Mouse (Mus musculus) kidney, postnatal 10 days (tissue): ENCODE results near the gene Kcnn1.
A peak's percentile ranks its signal among the peaks of the same experiment; 100 is the strongest.

Experiments used
- DNase-seq: peaks from one replicate; pipeline ENCODE4 v3.0.0; 2021; ENCODE audit warnings: mixed read lengths

Gene Kcnn1

GRCm38 (mm10) chr8:70892896-70893655 lies 30.0 kb upstream of the Kcnn1 start:
- DNase-seq: no peak

DNA sequence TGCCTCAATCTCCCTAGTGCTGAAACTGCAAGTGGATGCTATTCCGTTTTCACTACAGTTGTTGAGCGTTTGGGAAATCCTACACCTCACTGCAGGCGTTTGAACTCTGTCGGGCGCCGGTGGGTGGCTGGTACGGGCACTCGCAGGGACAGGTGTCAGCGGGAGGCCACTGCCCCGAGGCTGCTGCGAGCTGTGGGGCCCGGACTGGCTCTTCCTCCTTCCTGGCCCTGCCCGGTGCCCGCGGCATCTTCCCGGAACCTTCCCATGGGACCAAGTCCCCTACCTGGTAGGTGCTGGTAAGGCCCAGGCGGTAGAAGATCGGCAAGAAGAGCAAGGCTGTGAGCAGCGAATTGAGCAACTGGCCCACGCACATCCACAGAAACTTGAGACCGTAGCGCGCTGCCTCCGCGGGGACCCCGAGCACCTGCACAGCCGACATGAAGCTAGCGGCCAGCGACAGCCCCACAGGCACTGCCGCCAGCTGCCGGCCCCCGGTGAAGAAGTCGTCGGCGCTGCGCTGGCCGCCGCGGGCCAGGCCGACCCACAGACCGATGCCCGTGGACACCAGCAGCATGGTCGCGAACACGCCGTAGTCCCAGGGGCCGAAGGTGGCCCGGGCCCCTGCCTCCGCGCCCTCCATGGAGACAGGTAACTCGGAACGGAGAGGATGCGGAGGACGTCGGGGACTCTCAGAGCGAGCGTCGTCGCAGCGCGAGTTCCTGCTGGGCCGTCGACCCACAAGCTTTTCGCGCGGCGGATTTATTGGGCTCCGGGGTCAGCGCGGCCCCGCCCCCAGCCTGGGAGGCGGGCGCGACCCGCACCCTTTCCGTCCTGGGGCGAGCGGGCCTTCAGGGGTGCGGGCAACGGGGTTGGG lies 29.2 kb upstream of the Kcnn1 start, which contains the start of gene Slc5a5:
Slc5a5 (minus strand) TSS at position 736 of the 874 bp plus-strand sequence.
- no peak for DNase-seq

GRCm38 (mm10) chr8:70891356-70891755 lies 28.3 kb upstream of the Kcnn1 start:
- DNase-seq: peak; percentile 71

DNA sequence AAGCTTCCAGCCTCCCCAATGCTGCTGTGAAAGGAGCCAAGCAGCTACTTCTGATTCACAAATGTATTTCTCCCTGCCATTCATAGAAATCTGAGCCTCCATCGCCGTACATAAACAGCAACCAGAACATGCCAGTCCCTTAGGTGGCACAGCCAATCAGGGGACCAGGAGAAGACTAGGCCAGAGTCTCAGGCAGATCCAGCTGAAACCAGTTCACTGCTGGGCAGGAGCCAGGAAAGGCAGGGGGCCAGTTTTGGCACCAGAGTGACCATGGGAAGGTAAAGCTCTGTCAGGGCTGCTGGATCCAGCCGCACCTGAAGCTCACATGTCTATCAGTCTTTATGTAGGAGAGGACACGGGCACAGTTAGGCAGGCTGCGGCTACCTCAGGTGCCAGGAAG lies 27.6 kb upstream of the Kcnn1 start:
- no peak for DNase-seq

DNA sequence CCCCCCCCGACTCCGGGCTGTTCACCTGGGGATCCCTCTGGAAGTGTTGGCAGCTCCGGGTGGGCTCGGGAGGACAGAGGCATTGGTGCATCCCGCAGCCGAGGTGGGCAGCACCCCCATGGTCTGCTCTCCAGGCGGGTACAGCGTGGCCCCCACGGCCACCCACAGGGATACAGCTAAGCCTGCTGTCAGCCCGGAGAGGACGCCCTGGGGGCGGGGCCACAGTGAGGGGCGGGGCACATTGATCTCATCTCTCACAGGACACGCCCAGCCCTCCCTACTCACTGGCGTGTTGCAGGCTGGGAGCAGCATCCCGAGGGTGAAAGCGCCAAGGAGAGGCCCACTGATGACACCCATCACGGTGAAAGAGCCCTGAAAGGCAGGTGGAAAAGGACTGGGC lies 24.6 kb upstream of the Kcnn1 start:
- no peak for DNase-seq

GRCm38 (mm10) chr8:70885612-70886011 lies 22.6 kb upstream of the Kcnn1 start:
- peak; percentile 81 for DNase-seq

DNA sequence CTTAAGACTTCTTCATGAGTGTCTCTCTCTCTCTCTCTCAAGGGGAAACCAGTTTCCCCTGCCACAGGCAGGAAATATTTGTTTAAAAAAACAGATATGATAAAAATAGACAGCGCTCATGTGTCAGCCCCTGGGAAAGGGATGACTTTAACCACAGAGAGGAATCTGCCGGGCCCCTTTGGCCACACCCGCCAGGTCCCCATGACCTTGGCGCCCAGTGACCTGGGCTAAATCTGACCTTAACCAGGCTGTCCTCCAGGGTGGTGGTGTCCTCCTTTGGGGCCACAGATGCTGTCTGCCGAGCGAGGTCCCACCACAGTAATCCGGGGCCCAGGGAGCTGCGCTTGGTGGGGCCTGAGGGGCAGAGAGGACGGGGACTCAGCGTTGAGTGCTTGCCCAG lies 21.6 kb upstream of the Kcnn1 start:
- no peak for DNase-seq

GRCm38 (mm10) chr8:70884186-70884585 lies 21.1 kb upstream of the Kcnn1 start:
- DNase-seq: no peak

DNA sequence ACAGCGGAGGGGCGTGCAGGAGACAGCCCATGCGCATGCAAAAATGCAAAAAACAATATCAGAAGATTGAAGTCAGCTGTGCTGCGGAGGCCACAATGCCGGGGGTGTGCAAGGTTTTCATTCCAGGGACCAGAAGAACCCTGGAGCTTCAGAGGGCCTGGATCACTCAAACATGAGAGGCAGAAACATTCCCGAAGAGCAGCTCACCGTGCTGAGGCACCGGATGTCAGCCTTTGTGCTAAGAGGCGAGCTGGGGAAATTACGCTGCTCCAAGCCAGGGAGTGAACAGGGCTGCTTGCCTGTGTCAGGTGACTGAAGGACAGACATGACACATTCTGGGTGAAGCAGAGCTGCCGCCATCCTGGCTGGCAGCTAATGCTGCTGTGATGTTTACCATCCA lies 17.5 kb upstream of the Kcnn1 start:
- DNase-seq: no peak

- DNase-seq: peak; percentile 66
Observed at GRCm38 (mm10) chr8:70880126-70880525, 17.1 kb upstream of the Kcnn1 start.

DNA sequence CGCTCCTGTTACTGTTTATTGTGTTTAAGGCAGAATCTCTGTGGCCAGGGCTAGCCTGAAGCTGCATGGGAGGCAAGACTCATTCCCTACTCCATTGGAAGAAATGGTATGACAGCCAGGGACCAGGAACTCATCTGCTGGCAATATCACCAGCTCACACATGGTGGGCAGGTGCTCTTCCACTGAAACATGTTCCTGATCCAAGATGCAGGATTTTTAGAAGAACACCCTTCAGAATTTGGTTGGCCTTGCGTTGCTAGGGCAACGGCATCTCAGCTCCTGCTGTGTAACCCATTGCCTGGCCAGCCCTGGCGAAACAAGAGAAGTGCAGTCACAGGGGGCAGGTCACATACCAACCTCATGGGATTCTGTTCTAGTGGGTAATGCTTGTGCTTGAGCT lies 16.4 kb upstream of the Kcnn1 start:
- no peak for DNase-seq

GRCm38 (mm10) chr8:70878178-70878577 lies 15.1 kb upstream of the Kcnn1 start:
- no peak for DNase-seq

- DNase-seq: no peak
Observed at GRCm38 (mm10) chr8:70876382-70876781, 13.3 kb upstream of the Kcnn1 start.

DNA sequence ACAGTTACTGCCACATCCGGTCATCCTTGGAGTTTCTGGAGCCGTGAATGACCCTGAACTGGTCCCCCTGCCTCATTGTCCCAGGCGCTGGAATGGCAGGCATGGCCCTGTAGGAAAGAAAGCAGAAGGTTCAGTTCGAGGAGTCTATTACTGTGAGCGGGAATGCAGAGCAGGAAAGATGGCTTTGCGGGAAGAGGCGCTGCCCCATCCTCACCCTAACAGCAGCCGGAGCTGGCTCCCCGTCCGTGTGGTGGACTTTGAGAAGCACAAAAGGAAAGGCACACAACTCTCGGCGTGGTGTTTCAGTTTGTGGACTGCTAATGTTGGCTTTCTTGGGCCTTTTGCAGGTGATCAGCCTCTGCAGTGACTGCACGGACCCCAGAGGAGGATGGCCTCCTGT lies 11.4 kb upstream of the Kcnn1 start:
- no peak for DNase-seq

- DNase-seq: peak; percentile 98
Observed at GRCm38 (mm10) chr8:70873364-70873985, 10.4 kb upstream of the Kcnn1 start, which contains the start of gene Ccdc124. Gene Ccdc124 (minus strand): TSS chr8:70873935.

- peak; percentile 26 for DNase-seq
Observed at GRCm38 (mm10) chr8:70872643-70873363, 9.7 kb upstream of the Kcnn1 start.

GRCm38 (mm10) chr8:70871195-70871807 lies 8.2 kb upstream of the Kcnn1 start:
- no peak for DNase-seq

- DNase-seq: peak; percentile 90
Observed at GRCm38 (mm10) chr8:70869601-70870041, 6.6 kb upstream of the Kcnn1 start.

DNA sequence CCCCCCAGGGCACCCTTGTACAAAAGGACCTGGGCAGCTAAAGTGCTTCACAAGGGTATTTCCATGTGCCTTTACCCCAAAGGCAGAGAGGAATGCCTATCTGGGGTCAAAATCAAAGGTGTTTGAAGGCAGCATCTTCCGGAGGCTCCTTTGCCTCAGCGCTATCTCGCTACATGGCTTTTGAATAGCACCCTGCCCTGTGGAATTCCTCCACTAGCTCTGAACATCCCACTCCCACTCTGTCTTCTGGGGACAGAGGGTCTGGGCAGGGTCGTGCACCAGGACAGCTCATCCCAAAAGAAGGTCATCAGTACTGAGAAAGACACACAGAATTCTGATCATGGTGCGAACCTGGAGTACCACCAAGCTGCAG lies 6.1 kb upstream of the Kcnn1 start:
- no peak for DNase-seq

DNA sequence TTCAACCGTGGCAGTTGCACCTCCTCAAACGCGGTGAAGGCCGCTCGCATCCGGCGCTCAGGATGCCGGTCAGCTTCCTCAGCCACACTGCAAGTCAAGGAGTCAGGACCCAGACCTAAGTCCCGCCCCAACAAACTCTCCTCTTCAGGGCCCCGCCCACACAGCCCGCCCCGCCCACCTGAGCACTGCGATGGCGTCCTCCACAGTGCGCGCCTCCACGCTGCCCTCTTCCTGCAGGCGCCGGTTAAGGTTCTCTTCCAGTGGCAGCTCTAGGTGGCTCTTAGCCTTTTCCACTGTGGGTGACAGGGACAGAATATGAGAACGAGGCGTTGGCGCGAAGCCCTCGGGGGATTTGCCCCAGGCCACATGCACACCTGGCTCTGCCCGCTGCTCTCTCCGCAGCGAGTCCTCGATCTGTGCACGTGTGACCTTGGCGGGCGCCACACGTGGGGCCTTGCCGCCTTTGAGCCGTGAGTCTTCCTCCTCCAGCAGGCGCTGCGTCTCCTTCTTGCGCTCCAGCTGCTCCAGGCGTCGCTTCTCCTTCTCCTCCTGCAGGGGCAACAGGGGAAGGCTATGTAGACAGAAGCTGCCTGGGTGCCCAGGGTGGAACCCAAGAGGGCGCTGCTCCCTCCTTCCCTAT lies 5.6 kb upstream of the Kcnn1 start:
- peak; percentile 89 for DNase-seq

- no peak for DNase-seq
Observed at GRCm38 (mm10) chr8:70866566-70866965, 3.5 kb upstream of the Kcnn1 start.
